Mouse (Mus musculus) 3T3-L1 (cell line): ENCODE measurements around the gene Uhrf1bp1.

ENCODE experiments used
- DNase-seq: peaks from one replicate; pipeline ENCODE4 v3.0.0-alpha.2; 2015; ENCODE audit warnings: low read depth, low spot score

Uhrf1bp1 gene

GRCm38 (mm10) chr17:27839469-27840252 lies 16.6 kb upstream of the Uhrf1bp1 start:
- peak; percentile 99 for DNase-seq

DNA sequence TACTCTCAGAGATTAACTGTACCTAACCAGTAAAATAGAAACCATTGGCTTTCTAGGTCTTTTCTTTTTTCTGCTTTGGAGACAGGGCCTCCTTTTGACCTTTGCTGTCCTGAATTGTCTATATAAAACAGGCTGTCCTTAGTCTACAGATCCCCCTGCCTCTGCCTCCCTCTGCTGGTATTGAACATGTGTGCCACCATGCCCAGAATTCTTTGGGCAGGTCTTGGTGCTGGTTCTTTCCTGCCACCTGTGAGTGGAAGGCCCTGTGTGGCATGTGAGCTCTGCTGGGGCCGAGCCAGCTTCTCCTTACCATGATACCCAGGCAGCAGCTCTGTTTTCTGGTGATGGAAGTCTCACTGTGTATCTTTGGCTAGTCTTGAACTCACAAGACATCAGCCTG lies 7.9 kb upstream of the Uhrf1bp1 start:
- peak; percentile 27 for DNase-seq

DNA sequence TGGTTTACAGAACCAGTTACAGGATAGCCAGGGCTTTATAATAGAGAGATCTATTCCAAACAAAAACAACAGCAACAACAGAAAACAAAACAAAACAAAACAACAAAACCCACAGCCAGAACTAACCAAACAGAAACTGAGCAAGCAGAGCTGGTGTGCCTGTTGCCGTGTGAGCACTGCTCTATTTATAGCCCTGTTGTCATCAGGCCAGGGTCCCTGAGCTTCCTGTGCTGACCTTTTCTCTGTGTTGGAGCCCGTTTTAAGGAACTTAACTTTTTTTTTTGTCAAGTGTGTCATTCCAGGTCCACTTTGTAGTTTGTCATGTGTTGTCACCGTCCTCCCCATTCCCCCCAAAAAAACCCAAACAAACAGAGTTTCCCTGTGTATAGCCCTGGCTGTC lies 5.2 kb upstream of the Uhrf1bp1 start:
- DNase-seq, result no peak

GRCm38 (mm10) chr17:27856798-27857648 lies 782 bp downstream of the Uhrf1bp1 start:
- DNase-seq, result peak; percentile 77

- peak; percentile 37 for DNase-seq
Measured at GRCm38 (mm10) chr17:27857649-27858475, 1.6 kb downstream of the Uhrf1bp1 start.

DNA sequence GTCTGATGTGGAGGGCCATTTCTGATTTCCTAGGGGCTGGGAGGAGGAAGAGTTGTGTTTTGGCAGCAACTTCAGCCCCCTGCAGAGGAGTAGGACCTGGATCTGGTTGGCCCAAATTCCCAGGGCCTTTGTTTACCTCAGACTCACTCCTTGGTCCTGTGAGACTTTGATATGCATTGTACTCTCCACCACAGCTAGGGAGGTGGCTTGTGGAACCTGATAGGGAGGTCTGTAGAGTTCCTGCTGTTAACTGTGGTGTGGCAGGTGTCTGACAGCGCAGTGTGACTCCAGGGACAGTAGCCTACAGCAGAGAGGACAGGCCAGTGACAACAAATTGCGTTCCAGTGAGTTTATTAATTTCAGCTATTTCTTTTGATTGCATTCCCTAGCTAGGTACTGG lies 2.9 kb downstream of the Uhrf1bp1 start:
- DNase-seq, result no peak

DNA sequence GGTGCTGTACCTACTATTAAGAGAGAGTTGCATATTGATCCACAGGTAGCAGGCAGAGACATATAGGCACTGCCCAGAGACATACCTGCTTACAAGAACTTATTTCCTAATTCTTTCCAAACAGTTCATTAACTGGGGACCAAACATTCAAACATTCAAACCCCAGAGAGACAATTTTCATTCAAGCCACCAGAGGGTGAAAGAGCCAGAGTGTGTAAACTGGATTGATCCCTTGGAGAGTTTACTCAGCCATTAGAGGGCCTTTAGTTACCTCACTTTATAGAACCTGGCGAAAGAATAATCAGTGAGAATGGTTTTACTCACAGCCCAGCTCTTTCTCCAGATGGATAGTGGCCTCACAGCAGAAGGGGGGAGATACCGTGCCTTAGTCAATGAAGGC lies 9.2 kb downstream of the Uhrf1bp1 start:
- no peak for DNase-seq

DNA sequence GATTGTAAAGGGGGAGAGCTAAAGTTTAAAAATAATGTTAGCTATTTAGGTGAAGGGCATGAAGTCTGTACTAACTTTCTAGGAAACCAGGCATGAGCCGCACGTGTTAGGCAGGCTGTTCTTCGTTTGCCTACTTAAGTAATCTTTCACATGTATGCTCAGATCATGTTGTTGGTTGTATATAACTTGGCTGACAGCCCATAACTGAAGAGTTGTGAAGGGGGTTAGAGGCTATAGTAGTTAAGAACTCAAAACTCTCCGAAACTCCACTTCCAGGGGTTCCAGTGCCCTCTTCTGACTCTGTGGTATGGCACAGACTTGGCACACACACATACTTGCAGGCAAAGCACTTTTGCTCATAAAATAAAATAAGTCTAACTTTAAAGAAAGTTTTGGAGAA lies 10.5 kb downstream of the Uhrf1bp1 start:
- no peak for DNase-seq

DNA sequence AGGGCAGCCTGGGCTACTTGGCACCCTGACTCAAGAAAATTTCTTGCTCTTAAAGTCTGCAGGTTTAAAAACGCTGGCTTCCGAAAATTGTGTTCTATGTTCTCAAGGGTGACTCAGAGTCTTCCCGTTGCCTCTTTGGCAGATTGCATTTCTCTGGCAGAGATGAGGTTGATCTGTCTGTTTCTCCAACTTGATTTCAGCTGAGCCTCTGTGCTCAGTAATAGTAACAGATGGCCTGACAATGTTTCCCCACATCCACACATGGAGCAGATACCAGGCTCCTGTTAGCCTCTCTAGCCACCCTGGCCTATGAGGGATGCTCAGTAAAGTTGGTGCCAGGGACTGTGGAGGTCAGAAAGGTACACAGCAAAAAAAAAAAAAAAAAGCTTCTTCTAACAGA lies 15.6 kb downstream of the Uhrf1bp1 start:
- DNase-seq, result peak; percentile 44

DNA sequence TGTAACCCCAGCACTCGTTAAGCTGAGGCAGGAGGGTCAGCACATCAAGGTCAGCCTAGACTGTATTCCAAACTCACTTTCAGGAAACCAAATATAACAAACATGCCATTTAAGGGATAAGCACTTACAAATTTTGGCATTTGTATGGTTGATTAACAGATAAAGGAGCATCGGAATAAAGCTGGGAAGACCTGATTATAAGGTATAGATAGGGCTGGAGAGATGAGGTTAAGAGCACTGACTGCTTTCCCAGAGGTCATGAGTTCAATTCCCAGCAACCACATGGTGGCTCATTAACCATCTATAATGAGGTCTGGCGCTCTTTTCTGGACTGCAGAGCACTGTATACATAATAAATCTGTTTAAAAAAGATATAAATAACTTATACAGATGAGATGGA lies 17.3 kb downstream of the Uhrf1bp1 start:
- no peak for DNase-seq

GRCm38 (mm10) chr17:27874510-27874909 lies 18.3 kb downstream of the Uhrf1bp1 start:
- DNase-seq, result no peak

- peak; percentile 55 for DNase-seq
Measured at GRCm38 (mm10) chr17:27881518-27881917, 25.3 kb downstream of the Uhrf1bp1 start.

DNA sequence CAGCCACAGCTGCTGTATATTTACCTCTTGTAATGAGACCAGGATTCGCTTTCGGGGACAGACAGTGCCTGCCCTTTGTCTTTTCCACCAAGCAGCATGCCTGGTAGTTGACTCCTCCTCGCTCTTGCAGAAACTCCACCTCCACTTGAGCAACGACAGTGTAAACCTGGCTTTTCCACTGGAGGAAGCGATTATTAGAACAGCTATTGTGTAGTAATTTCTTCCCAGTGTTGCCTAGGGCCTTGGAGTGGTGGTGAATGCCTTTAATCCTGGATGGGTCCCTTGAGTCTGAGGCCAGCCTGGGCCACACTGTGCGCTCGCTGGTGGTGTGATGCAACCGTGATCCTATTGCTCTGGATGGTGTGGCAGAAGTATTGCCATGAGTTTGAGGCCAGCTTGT lies 26.9 kb downstream of the Uhrf1bp1 start:
- DNase-seq, result no peak

DNA sequence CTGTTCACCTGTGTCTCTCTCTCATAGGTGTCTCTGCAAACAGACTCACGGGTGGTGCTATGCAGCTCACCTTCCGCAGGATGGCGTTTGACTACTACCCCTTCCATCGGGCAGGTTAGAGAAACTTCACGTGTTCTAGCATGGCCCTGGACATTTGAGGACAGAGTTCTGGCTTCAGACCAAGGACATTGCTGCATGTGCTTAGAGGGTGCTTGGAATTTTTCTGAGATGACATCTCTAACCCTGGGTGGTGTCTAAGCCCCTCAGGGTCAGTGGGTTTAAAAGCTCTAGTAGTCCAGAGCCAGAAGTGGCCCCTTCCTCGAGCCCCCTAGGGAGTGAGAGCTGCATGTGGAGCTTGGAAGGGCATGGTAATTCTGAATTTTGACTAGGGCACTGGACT lies 27.8 kb downstream of the Uhrf1bp1 start:
- DNase-seq, result no peak

DNA sequence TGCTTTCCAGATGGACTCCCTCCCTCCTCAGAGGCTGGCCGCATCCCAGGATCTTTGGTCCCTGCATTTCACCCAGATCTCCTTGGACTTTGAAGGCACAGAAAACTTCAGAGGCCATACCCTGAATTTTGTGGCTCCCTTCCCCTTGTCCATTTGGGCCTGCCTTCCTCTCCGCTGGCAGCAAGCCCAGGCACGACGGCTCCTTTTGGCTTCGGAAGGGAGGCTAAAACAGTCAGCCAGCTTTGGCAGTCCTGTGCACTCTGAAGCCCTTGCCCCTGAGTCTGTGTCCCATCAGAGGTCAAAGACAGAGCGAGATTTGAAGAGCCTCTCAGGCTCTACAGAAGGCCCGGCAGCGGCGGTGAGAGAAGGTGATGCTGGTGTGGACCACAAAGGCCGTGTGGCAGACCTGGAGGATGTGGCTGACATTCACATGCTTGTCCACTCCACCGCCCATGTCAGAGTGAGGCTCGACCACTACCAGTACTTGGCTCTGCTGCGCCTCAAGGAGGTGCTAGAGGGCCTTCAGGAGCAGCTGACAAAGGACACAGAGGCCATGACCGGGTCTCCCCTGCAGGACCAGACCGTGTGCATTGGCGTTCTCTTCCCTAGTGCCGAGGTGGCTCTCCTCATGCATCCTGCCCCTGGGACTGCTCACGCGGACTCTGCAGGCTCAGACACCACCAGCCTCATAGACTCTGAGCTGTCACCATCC lies 30.4 kb downstream of the Uhrf1bp1 start:
- no peak for DNase-seq

DNA sequence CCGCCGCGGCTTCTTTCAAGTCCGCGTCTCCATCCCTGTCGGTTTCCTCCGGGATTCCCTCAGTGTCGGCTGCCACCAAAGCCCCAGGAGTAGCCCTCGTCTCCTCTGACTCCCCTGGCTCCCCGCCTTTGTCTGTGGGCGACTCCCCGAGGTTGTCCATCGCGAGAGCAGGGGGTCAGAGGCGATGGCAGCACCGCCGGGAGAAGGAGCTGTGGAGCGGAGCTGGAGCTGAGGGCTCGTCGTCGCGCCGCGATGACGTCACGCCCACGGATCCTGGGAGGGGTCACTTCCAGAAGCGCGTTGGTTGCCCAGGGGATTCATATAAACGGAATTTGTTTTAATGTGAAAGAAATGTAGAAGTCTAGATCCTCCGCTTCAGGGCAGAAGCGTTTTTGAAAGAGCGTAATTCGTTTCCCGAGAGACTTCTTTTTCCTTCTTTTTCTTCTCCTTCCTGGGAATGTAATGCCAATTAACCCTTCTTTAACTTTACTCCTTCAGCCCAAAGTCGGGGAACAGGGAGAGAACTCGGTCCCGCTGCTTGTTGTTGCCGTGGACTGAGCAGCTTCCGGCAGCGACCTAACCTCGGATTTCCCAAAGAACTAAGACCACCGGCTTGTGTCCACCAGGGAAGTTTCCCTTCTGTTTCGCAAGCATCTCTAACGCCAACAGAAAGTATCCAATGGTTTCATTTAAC lies 51.4 kb downstream of the Uhrf1bp1 start:
- peak; percentile 96 for DNase-seq

DNA sequence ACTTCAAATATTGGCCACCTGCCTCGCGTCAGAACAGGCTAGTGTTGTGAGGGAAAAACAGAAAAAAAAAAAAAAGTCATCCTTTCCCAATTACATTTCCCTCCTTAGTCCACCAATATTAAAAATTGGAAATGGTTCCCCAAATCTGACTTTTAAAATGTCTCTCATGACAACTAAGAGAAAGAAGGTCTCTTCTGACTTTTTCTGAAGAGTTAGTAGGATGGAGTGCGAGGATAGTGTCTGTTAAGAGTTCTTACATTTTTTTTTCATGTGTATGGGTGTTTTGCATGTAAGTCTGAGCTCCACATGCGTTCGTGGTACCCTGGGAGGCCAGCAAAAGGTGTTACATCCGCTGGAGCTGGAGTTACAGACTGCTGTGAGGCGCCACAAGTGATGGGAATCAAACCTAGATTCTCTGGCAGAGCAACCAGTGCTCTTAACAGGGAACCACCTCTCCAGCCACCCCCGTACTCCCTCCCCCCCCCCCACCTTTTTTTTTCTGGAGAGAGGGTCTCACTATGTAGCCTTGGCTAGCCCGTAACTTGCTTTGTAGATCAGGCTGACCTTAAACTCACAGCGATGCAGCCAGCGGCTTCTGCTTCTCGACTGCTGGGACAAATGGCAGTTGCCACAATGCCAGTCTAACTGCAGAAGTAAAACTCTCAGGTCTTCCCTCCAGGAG lies 52.1 kb downstream of the Uhrf1bp1 start:
- peak; percentile 58 for DNase-seq

- peak; percentile 91 for DNase-seq
Measured at GRCm38 (mm10) chr17:27908888-27909621, 52.8 kb downstream of the Uhrf1bp1 start, which contains the start of gene Anks1. TSS of gene Anks1 (plus strand) at chr17:27909306.
